Mouse (Mus musculus): Measurements from ENCODE around the gene Alg1.
"Not testable (repeated sequence)": the region's sequence is repeated elsewhere in the genome, so short reads cannot be mapped to it uniquely, and the experiment has no call there.

Alg1 gene

GRCm38 (mm10) chr16:5233418-5234313 lies at the start of gene Alg1:
Alg1 (plus strand) TSS chr16:5233621.
- DNase-seq (ENCODE audit: extremely low spot score): peak; percentile 90

GRCm38 (mm10) chr16:5184101-5184500 lies 49.3 kb upstream of the Alg1 start:
- no peak for DNase-seq (ENCODE audit: extremely low spot score)

GRCm38 (mm10) chr16:5184956-5185355 lies 48.5 kb upstream of the Alg1 start:
- DNase-seq (ENCODE audit: extremely low spot score): no peak

GRCm38 (mm10) chr16:5185691-5186090 lies 47.7 kb upstream of the Alg1 start:
- no peak for DNase-seq (ENCODE audit: extremely low spot score)

DNA sequence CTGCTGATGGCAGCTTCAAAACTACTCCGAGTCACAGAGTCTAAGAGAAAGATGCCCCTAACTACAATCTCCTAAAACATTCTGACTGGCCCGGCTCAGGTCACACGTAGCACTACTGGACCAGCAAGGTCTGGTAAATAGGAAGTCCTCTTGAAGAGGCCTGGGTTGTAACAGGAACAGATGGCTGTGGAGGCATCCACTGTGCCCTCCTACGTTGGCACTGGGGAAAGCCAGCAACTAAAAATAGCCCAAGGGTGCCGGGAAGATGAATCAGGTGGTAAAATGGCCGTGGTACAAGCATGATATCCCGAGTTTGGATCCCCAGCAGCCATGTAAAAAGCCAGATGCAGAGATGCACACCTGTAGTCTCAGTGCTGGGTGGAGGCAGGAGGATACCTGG lies 47.2 kb upstream of the Alg1 start:
- no peak for DNase-seq (ENCODE audit: extremely low spot score)

DNA sequence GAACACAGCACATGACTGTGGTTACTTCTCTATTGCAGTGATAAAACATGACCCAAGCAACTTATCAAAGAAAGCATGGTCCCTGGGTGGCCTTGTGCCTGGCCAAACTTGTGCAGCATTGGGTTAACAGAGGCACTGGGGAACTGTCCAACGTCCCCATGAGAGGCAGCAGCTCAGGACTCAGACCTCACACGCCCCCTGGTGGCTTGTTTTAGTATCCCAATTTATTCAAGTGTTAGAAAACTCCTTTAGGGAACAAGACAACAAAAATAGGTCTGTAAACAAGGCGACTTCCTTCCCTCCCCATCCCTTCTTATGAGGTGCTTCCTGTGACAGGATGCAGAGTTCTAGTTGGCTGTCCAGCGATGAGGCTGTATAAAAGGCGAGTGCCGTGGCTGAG lies 38.3 kb upstream of the Alg1 start:
- DNase-seq (ENCODE audit: extremely low spot score): peak; percentile 48

DNA sequence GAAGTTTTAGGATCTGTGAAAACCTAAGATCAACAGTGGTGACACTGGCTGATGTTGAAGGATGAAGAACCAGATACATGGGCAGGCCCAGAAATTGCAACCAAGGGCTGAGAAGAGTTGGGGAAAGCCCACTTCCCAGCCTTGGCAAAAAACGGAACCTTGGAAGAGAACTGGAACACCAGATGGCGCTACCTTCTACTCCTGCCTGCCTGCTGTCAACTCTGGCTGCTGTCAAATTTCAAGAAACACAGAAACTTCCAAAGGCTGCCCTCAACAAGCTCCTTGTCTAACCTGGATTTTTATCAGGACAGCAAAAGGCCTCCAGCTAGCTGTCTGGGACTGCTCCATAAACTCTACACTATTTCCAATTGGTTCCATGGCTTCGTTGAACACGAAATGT lies 30.7 kb upstream of the Alg1 start:
- DNase-seq (ENCODE audit: extremely low spot score): peak; percentile 44

DNA sequence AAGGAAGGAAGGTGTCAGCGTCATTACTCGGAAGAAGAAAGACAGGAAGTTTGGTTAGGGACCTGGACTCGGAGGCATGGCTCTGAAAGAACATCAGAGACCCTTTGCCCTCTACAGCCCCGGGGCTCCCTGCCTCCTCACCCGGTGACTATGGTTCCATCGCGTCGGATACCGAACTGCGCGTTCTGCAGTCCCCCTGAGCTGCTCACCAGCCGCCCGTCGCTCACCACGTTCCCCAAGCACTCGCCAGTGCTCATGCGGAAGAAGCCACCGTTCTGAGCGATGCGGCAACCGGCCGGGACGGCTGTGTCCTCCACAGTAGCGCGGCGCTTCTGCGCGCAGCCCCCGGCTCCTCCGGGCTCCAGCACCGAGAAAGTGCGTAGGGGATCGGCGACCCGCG lies 30.2 kb upstream of the Alg1 start:
- no peak for DNase-seq (ENCODE audit: extremely low spot score)

DNA sequence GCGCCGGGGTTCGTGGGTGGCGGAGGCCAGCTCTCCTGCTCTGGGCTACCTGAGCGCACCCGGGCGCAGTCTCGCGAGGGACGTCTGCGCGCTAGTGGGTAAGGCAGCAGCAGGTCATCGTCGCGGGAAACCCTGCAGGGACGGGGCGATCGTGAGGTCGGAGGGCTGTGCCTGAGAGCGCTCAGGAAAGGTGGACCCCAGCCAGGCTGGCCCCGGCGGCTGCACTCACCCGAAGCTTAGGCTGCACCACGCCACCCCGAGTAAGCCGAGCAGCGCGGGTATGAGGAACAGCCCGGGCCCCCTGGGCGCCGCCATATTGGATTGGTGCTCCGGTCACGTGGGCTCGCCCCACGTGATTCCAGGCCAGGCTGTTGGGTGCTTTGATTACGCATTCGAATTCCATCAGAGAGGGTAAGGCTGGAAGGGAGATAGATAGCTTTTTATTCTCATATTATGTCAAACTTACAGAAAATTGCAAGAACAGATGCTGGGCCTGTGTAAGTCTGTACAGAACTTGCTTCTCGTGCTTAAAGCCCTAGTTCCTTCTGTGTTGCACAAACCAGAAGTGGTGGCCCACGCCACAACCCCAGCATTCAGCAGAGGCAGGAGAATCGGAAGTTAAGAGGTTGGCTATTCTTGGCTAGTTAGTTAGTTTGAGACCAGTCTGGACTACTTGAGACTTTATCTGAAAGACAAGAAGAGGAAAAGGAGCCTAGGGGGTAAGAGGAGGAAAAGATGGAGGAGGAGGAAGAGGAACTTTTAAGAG lies 29.6 kb upstream of the Alg1 start, which contains the start of gene Nagpa:
Gene Nagpa, minus strand, starts transcription at position 345 of the 766 bp plus-strand sequence.
- peak; percentile 82 for DNase-seq (ENCODE audit: extremely low spot score)

DNA sequence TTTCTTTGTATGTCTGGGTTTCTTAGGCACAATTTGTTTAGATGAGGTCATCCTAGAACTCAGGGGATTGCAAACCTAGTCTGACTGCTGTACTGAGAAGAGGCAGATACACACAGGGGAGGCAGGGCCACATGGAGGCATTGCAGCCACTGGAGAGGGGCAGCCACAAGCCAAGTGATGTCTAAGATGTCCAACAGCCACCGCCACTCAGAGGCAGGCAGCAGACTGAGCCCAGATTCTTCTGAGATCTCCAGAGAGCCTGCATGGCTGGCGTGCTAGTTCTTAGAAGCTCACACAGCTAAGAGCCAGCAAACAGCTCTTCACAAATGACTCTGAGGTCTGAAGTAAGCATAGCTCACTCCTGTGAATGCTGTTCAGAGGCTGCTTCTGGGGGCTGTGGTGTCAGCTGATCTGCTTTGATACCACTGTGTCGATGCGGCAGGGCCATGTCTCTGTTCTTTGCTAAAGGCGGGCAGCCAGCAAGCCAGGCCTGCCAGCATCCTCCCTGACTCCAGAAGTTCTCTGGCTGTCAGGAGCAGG lies 27.9 kb upstream of the Alg1 start:
- DNase-seq (ENCODE audit: extremely low spot score): no peak

- DNase-seq (ENCODE audit: extremely low spot score): no peak
Measured at GRCm38 (mm10) chr16:5206051-5206450, 27.4 kb upstream of the Alg1 start.

DNA sequence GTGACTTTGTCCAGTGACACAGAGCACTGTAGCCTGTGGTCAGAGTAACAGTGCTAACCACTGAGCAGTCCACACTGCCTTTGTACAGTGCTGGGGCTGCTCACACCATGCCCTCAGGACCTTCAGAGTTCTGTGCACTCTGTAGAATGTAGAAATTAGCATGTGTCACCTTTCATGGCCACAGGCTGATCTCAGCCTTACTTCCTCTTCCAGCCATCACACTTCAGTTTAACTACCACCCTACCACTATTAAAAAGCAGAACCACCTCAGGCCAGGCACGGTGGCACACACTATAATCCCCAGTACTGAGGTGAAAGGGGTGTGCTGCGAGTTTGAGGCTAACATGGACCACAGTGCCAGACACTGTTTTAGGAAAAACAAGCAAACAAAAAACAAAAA lies 23.1 kb upstream of the Alg1 start:
- no peak for DNase-seq (ENCODE audit: extremely low spot score)

GRCm38 (mm10) chr16:5212150-5212549 lies 21.3 kb upstream of the Alg1 start:
- no peak for DNase-seq (ENCODE audit: extremely low spot score)

DNA sequence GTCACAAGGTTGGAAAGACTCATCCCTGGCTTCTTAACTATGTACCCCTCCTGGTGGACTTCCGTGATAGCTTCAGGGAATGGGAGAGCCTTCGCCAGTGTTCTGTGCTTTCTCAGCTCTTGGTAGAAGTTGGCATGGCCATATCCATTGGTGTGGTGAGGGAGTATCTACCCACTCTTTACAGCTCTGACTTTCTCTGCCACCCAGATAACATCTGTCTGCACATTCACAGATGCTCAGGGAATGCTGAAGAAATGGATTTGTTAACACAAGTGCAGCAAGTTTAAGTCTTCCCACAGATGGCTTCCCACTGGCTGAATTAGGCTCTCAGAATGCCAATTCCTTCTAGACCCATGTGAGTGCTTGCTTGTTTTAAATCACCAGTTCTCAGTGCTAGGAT lies 19.3 kb upstream of the Alg1 start:
- DNase-seq (ENCODE audit: extremely low spot score): no peak

DNA sequence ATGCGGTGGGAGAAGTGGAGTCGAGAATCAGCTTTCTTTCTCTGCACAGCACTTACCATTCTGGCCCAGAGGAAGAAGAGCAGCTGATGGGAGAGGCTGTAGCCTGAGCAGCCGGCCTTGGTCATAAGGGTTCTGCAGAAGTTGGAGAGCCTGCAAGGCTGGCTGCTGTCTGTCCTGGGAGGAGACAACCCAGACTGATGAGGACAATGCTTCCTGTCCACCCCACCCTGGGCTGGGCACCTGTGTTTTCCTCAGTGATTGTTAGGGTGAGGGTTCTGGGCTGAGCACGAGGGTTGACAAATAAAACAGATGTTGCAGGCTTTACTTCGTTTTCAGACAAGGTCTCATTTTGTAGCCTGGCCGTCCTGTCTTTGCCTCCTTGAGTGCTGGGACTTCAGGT lies 16.7 kb upstream of the Alg1 start:
- DNase-seq (ENCODE audit: extremely low spot score): no peak

DNA sequence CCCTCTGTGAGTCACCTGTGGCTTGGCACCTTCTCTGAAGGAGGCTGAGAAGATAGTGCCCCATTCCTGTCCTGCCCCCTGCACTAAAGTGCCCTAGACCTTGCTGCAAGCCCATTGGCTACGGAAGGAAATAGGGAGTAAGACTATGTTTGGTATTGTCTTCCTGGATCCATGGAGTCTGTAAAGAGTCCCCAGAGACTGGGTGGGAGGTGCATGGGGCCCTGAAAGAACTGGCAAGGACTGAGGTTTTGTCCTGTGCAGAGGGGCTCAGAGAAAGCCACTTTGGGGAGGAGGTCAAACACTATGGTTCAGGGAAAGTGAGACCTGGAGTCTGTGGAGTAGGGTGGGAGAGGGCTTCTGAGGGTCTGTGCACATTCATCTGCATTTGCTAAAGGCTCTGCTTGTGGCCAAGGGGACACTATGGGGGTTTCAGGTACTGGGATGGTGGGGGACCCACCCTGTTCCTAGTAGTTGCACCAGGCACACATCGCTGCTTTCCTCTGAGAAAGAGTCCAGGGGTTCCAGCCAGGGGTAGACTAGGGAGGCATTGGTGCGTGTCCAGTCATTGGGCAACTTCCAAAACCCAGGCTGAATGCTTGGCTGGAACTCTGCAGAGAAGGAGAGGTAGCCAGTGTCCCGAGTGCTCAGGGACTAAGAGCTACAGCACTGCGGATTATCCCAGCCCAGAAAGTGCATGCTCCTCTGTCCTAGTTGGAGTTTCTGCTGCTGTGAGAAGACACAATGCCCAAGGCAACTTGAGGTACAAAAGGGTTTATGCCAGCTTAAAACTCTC lies 15.9 kb upstream of the Alg1 start:
- no peak for DNase-seq (ENCODE audit: extremely low spot score)

GRCm38 (mm10) chr16:5221403-5221802 lies 12.0 kb upstream of the Alg1 start:
- no peak for DNase-seq (ENCODE audit: extremely low spot score)

DNA sequence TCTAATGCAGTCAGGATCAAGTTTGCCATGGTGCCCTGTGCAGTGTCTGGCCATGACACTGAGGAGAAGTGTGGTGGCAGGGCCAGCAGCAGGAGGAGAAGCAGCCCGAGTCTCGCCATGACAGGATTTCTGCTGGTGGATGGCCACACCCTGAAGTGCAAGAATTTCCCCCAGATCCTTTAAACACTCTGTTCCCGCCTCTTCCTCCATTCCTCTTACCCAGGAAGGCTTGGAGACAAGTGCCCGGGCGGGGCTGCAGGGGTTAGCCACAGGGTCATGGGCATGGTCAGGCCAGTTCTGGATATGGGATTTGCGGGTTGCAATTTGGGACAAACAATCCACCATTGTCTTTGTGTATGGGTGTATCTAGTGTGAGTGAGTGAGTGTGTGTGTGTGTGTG lies 11.3 kb upstream of the Alg1 start, which contains the start of gene AU021092:
Gene AU021092, minus strand, starts transcription at position 160 of the 400 bp plus-strand sequence.
- no peak for DNase-seq (ENCODE audit: extremely low spot score)

- DNase-seq (ENCODE audit: extremely low spot score): not testable (repeated sequence)
Measured at GRCm38 (mm10) chr16:5226534-5226933, 6.9 kb upstream of the Alg1 start.

DNA sequence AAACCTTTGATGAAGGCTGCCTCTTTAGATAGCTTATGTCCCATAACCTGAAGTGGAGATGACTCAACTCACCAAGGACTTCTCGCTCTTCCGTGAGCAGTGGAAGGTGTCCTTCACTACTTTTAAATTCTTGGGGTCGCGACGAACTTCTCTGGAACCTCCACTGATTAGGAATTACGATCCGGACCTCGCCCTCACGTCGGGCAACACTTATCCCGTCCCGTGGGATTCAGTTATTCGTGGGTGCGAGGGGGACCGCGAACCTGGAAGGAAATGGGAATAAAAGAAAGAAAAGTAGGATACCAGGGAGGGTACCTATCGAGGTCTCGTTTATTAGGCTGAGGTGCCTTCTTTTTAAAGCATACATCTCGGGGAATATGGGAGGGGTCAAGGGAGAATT lies 5.9 kb upstream of the Alg1 start:
- DNase-seq (ENCODE audit: extremely low spot score): not testable (repeated sequence)

DNA sequence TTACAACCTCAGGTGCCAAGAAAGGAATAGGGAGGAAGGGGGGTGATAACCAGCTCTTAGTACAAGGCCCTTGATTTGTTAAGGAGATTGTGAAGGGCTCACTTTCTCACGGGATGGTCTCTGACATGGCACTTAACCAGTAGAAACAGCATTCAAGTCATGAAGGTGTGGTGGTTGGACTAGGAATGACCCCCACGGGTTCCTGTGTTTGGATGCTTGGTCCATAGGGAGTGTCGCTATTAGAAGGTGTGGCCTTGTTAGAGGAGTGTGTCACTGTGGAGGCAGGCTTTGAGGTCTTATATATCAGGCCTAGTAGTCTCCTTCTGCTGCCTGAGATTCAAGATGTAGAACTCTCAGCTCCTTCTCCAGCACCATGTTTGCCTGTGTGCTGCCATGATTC lies 5.3 kb upstream of the Alg1 start:
- DNase-seq (ENCODE audit: extremely low spot score): not testable (repeated sequence)

GRCm38 (mm10) chr16:5232982-5233381 lies 439 bp upstream of the Alg1 start:
- DNase-seq (ENCODE audit: extremely low spot score): no peak
